Mouse (Mus musculus): ENCODE results near the gene Gm6356.
"Not testable (repeated sequence)": the region's sequence is repeated elsewhere in the genome, so short reads cannot be mapped to it uniquely, and the experiment has no call there.

Gene Gm6356

GRCm38 (mm10) chr14:6973718-6974117 lies at the start of gene Gm6356:
Gene Gm6356, minus strand, starts transcription at chr14:6973818.
- DNase-seq (ENCODE audit: low spot score in 2 of 2): not testable (repeated sequence)
